Mouse (Mus musculus) thymus, postnatal 14 days (tissue): ENCODE data around the gene Synpo2.

Experiments used
- DNase-seq: peaks from one replicate; pipeline ENCODE4 v3.0.0; 2021

The Synpo2 gene

DNA sequence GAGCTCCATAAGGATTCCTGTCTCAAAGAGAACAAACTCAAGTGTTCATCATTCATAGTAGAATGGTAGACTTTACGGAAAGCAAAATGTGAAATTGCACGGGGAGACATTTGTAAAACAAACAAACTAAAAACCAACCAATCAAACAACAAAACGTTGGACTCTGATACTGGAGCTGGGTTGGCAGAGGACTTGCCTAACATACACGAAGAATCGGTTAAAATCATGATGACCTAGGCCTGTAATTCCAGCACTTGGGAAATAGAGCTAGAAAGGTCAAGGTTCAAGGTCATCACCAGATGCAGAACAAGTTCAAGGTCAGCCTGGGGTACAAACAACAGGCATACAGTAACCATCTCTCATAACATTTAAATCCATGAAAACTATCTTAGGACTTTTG, 147.7 kb downstream of the Synpo2 start:
- no peak for DNase-seq

DNA sequence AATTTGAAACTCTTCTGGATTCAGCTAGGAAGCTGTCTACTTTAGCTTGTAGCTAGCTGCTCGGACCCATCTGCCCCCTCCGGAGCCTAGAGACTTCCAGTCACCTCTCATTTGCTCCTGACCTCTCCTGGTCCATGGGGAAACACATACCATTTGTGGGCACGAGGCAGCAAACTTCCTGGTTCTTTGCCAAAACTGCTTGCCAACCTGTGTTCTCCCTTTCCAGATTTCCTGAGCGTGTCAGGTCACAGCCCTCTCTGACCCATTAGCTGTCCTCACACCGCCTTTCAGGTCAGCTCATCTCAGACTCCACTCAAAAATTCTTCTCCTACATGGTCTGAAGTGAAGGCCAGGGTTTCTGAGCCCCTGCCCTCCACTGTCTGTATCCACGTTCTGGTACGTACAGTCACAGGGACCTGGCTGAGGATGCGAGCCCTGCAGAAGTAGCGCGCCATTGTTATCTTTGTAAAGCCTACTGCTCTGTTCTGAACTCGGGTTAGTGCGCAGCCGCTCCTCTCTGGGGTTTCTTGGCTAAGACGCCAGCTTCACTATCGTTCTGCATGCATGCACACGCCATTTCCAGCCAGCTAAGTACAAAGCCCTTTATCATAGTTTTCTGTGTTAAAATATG, 150.0 kb downstream of the Synpo2 start:
- DNase-seq = no peak

DNA sequence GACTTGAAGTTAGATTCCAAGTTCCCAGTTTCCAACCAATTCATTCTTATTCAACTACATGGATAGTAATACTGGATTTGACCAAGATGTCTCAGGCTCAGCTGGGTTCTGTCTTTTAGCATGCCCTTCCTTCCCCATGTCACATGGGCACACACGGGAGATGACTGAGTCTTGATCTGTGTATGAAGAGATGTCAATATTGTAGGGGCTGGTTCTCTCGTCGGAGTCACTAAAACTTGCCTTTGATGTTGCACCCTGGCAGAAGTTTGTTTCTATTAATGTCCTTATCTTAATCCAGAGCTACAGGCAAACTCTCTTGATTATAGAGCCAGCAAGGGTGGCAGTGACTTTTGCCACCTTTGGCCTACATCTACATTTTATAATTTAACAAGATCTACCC, 154.3 kb downstream of the Synpo2 start:
- DNase-seq = no peak

DNA sequence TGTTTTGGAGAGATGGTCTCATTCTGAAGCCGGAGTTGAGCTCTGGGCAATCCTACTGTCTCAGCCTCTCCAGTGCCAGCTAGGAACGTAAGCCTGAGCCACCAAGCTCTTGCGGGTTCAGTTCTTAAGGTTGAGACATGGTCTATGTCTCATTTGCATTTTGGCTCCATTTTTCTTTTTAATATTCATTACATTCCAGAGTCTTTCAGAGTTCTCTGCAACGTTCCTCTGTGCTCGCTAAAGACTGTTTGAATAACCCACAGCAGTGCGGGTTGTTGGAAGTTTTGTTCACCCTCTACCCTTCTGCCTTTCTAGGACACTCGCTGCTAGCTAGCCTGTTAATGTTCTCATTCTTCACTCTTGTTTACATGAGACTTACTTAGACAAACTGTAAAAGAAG, 155.0 kb downstream of the Synpo2 start:
- no peak for DNase-seq

DNA sequence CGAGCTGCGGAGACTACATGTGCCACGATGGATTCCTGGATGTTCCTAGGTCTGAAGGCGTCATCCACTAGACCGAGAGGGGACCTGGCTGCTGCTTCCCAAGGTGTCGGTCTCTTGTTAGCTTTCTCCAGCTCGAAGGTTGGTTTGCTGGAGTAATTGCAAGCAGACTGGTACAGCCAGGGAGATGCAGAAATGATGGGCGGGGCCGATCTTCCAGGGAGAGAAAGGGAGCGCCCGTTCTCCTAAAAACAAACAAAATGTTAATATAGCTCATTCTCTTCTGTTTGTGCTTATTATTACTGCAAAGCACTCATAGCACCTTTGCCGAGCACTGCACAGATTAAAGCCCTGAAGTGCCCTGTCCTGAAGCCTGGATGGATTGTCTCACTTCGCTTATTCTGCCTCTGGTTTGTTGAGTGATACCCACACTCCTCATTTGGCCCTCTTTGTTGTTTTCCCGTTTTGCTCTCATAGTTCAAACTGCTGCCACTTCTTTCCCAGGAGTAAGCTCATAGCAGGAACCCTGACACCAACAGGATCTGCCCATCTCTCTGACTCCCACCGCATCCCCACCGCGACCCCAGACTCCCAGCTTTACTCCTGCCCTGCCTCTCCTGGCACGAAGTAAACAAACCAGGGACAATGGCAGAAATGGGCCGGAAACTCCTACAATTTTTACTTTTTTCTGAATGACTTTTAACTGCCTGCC, 155.8 kb downstream of the Synpo2 start:
- DNase-seq = no peak

DNA sequence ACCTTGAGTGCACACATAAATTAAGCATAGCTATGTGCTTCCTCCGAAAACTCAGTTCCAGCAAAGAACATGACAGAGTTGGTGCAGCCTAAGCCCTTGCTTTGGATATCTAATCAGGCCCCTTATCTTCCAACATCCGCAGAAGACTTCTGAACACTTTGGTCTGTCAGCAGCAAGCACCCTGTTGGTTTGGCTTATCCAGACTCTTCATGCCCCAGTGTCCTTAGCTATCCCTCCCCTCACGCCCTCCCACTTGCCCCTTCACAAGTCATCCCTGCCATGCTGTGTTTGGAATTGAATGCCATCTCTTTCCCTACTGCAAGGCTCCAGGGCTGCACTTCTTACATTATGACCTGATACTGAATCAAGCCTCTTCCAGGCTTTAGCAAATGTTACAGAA, 160.2 kb downstream of the Synpo2 start:
- DNase-seq = no peak

DNA sequence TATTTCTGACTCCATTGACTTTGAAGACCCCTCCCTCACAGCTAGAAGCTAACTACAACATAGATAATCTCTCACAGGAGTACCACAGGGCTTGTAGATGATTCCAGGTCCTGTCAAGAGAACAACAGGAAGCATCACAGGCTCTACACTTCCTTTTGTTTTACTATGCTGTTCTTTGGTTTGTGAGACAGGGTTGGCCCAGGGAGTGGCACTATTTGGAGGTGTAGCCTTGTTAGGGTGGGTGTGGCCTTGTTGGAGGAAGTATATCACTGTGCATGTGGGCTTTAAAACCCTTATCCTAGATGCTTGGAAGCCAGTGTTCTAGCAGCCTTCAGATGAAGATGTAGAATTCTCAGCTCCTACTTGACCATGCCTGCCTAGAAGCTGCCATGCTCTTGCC, 160.9 kb downstream of the Synpo2 start:
- DNase-seq = no peak

DNA sequence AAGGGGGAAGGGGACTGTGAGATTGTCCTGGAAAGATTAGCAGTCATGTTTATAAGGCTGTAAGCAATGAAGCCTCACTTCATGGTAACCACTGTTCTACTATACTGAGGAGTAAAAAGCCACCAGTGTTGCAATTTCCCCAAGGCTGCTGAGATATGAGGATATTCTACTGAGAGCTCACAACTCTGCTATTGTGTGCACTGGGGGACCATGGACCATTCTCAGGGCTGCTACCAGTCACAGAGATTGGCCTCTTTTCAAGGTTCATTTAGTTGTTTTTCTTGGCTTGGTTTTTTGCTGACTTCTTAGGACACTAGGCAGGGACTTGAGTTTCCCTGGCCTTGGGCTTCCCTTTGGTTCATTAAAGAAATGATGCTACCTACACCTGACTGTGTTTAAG, 162.6 kb downstream of the Synpo2 start:
- DNase-seq = no peak

DNA sequence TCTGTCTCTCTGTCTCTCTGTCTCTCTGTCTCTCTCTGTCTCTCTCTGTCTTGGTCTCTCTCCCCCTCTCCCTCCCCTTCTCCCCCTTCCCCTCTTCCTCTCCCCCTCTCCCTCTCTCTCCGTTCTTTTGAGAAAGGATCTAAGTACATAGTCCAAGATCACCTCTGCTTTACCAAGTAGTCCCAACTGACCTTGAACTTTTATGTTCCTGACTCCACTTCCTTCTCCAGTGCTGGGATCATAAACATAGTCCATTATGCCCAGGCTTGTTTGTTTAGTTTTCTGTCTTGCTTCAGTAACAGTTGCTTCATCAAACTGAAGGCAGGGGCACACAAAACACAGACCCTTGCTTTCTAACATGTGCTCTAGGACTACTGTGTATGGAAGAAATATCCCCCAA, 163.5 kb downstream of the Synpo2 start:
- DNase-seq = no peak

DNA sequence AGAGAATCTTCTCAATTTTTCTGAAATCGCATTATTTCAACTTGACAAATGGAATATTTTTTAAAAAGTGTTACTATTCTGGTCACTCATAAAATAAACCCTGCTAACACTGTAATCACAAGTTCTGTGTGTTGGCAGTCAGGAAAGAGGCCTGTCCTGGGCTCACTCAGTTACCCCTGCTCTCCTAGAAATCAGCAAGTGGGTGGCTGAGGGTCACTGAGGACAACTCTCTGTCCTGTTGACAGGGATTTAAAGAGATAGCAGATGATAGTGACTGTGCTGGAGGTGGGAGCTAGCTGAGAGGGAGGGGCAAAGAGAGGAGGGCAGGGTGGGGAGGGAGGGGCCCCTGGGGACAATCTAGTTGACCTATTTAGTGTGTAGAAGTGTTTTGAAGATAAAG, 165.0 kb downstream of the Synpo2 start:
- no peak for DNase-seq

DNA sequence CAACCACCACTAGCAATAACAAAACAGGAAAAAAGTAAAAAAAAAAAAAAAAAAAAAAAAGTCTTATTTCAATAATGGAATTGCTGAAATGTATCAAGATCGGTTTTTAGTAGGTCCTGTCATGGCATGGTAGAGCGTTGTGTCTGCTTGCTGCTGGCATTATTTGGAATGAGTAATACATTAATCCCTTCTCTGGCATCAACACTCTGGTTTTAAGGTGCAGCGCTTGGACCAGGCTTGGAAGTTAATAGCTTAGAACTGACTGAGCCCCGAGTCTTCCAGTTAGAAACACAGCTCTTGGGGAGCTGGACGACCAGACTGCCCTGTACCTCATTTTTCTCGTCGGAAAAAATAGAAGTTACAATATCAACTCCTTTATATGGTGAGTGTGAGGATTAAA, 169.1 kb downstream of the Synpo2 start:
- no peak for DNase-seq

DNA sequence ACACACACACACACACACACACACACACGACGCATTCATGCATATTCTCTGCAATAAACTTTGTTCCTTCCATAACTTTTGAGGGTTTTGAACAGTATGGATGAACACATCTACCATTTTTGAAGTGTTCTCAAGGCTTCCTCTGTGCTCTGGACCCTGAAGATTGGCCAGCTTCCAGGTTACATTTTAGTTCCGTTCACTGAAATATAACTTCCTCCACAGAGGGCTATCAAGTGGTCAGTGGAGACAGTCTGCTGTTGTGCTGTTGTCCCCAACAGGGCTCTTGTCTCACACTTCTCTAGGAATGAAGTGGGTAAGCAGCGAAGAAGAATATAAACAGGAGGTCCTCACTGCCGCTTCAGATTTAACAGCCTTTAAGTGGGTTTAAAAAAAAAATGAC, 170.5 kb downstream of the Synpo2 start:
- no peak for DNase-seq

DNA sequence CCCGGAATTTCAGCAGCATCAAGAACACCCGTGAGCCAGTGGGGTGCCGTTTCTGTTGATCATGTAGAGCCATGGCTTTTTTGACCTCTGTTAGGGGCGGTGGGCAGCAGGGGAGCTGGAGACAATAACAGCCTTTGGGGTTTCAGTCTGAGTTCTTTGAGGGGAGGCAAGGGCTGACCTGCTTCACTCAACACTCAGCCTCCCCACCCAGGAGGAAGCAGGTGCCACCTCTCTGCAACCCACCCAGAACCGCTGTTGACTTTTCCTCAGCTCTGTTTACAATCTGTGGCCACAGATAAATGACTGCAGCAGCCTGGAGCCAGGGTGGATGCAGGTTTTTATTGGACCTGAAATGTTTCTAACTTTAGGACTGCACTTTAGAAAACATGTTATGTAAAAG, 171.8 kb downstream of the Synpo2 start:
- DNase-seq = no peak

DNA sequence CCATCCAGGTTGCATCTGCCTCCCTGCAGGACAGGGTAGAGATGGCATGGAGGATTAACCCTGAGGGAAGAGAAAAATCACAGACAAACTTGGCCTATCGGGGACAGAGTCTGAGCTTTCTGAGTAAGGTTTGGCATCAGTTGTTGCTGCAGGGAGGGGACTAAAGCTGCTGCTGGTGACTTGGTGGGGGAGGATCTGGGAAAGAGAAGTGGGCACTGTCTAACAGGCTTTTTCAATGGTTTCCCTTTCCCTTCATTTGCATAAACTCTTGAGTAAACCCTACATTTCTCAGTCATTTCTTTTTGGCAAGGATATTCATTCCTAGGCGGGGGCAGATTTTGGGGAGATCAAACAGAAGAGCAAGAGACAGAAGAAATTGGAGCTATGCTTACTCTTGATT, 174.0 kb downstream of the Synpo2 start:
- DNase-seq = no peak

DNA sequence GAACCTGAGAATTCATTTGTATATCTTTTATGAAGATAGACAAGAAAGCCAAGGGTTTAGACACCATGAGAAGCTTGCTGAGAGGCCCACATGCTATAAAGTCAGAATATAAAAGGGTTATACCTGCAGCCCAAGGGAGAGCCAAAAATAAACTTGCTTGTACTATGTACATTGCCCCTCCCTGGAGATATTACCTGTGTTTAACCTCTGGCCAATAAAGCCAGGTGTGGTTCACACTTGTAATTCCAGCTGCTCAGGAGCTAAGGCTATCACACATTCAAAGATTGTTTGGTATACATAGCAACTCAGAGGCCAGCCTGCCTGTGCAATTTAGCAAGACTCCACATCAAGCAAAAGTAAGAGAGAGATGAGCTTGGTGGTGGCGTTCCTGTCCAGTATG, 177.1 kb downstream of the Synpo2 start:
- no peak for DNase-seq

DNA sequence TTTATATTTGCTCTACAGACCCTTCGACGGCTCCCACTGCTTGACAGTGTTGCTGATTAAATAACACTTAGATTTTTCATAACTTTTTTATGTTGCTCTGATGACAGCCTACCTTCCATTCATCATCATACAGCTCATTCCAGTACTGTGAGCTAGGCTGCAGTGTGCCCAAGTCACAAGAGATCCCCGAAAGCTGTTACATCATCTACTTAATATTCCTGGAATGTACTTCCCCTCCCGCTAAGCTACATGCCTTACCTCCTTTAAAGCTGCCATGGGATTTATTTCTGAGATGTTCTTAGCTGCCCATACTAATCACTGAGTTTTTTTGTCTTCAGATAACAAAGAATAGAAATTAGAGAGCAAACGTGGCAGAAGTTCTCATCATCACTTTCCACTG, 181.8 kb downstream of the Synpo2 start:
- no peak for DNase-seq

DNA sequence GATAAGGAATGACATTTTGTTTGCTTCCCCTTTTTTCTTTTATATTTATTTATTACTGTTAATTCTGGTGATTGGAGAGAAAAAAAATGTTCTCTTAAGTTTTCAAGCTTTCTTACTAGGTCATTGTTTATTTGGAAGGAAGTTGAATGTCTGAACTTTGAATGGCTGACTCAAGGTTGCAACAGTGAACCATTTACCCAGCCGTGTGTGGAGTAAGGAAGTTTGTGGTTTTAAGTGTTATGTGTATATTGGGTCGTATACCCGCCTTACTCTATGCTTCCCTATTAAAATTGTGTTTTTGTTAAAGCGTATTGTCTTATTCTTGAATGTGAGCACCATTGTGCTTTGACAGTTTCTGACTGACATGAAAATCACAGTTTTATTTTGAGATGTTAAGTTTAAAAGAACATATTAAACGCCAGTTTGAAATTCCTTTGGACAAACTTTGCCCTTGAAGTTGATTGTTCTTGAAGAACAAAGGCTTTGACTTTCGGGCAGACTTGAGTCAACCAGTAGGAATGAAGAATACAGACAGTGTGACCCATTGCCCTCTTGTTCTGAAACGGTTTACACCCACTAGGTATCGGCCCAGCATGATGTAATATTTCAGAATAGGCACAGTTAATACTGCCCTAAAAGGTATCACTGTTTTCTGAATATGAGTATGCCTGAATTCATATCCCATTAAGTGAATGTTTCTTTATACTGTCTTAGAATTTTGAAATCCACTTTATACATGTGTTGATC, 182.6 kb downstream of the Synpo2 start:
- DNase-seq = no peak

DNA sequence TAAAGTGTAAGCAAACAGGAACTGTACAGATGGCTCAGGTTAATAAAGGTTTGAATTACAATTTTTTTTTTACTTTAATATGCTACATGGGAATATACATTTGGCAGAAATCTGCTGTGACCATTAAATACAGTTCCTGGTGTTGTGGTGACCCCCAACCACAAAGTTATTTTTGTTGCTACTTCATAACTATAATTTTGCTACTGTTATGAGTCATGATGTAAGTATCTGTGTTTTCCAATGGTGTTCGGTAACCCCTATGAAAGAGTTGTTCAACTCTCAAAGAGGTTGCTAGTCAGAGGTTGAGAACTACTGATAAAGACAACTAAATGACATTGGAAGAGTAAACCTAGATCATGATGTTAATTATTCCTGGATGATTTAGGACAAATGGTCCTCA, 193.6 kb downstream of the Synpo2 start:
- DNase-seq = no peak

DNA sequence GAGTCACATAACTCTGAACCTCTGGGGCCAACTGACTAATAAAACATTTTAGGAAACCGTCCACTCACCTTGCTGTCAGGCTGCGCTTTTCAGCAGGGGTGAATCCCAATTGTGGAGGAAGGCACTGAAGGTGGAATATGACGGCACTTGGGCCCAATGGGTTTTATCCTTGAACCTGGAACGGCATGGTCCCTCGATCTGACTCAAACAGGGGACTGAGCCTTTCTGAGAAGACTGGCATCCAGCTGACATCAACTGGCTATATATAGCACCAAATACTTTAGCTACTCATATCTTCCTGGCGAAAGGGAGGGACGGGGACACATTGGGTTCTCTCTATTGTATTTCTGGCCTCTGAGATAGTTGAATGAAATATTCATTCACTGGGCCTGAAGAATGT, 201.2 kb downstream of the Synpo2 start, which contains the start of gene Myoz2:
Myoz2 (minus strand) TSS at position 264 of the 400 bp plus-strand sequence.
- no peak for DNase-seq

DNA sequence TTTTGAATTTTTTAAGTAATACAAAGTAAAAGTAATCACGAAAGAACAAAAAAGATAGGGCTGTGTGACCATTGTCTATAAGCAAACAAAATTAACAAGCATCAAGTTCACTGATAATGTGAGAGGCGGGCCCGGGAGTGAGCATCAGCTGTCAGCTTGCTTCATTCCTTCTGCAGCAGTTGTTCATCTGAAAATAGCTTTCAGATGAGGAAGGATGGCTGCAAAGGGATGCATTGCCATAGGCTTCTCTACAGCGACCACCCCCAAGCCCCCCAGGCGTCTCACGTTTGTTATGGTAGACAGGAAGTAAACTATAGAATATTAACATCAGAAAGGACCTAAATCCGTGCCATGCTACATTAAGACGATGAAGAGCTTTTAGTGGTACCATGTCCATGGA, 202.1 kb downstream of the Synpo2 start:
- DNase-seq = no peak
